Mouse (Mus musculus) frontal cortex, postnatal 10 days (tissue): Measurements from ENCODE around the gene Ccser2.
"Not testable (repeated sequence)": the region's sequence is repeated elsewhere in the genome, so short reads cannot be mapped to it uniquely, and the experiment has no call there.

Source experiments
- DNase-seq, 2 experiments: peaks; one replicate each; pipeline ENCODE4 v3.0.0; 2022; ENCODE audit warnings: low spot score in 2 of 2, mixed read lengths in 1 of 2

Ccser2 gene

GRCm38 (mm10) chr14:36968628-36969147 lies at the start of gene Ccser2:
TSS of gene Ccser2 (minus strand) at chr14:36968777.
- peak; percentile 94 to 97 for DNase-seq

DNA sequence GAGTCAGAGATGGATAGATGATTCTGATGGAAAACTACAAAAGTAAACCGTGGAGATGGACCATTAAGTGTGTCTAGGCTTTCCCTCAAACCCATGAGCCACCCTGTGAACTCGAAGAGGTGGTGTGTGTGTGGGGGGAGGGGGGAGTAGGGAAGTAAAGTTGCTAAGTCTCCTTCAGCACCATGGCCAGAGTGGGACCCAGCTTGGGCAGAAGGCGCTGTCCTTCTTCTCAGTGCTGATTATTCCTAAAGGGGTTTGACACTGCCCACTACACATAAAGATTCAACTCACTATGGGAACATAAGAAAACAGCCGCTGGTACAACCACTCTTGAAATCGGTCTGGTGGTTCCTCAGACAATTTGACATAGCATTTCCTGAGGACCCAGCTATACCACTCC lies 47.3 kb upstream of the Ccser2 start:
- DNase-seq: no peak

GRCm38 (mm10) chr14:37013644-37014043 lies 45.1 kb upstream of the Ccser2 start:
- peak in 1 of 2 experiments; percentile 25 for DNase-seq

- DNase-seq: no peak
Observed at GRCm38 (mm10) chr14:37009686-37010085, 41.1 kb upstream of the Ccser2 start.

GRCm38 (mm10) chr14:37006489-37006888 lies 37.9 kb upstream of the Ccser2 start:
- no peak for DNase-seq

- no peak for DNase-seq
Observed at GRCm38 (mm10) chr14:37005865-37006264, 37.3 kb upstream of the Ccser2 start.

- no peak for DNase-seq
Observed at GRCm38 (mm10) chr14:37003431-37004095, 35.0 kb upstream of the Ccser2 start.

DNA sequence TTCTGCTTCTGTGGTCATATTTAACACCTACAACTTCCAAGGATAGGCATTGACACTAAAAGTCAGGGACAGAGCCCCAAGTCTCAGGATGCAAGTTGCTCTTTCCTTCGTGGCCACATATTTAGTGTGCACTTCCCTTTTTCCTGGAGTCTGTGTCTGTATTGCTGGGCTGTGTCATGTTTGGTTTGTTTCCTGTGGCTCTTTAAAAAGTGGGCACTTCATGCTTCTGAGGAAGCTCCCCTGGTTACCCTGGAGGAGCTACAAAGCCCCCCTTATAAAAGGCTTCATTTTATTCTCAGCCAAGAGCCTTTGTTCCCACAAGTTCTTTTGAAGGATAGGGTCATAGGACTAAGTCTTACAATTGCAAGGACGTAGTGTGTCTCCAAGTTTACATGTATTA lies 34.3 kb upstream of the Ccser2 start:
- DNase-seq: no peak

GRCm38 (mm10) chr14:37000780-37001179 lies 32.2 kb upstream of the Ccser2 start:
- DNase-seq: not testable (repeated sequence)

- DNase-seq: no peak
Observed at GRCm38 (mm10) chr14:36989784-36990183, 21.2 kb upstream of the Ccser2 start.

DNA sequence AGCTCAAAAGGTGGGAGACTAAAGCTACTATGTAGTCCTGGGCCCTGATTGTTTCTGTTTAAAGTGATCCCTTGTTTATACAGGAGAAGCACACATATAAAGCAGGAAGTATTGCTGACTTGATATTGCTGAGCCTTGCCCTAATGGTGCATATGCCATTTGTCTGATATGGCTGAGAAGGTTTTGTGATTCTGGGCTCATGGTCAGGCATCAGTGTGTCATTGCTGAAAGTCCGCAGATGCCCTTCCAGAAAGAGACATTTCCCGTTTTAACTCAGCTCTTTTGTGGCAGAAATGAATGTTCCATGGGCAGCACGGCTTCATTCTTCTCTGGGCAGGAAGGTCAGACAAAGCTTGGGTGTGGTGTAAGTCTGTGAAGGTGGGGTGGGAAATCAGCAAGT lies 17.1 kb upstream of the Ccser2 start:
- DNase-seq: no peak

DNA sequence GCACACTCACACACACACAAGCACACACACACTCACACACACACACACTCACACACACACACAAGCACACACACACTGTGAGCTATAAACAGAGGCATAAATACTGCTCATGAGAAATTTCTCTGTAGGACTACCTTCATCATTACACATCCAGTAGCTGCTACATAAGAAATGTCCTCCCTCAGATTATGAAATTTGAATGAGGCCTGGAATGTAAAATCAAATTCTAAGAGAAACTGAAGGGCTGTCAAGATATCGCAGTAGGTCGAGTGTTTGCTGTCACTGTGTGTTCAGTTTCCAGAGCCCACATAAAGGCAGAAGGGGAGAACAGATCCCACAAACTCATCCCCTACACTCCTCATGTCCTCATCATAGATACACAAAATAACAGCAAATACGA lies 6.4 kb upstream of the Ccser2 start:
- no peak for DNase-seq

GRCm38 (mm10) chr14:36971211-36971610 lies 2.6 kb upstream of the Ccser2 start:
- no peak for DNase-seq

GRCm38 (mm10) chr14:36969861-36970420 lies 1.4 kb upstream of the Ccser2 start:
- no peak for DNase-seq

DNA sequence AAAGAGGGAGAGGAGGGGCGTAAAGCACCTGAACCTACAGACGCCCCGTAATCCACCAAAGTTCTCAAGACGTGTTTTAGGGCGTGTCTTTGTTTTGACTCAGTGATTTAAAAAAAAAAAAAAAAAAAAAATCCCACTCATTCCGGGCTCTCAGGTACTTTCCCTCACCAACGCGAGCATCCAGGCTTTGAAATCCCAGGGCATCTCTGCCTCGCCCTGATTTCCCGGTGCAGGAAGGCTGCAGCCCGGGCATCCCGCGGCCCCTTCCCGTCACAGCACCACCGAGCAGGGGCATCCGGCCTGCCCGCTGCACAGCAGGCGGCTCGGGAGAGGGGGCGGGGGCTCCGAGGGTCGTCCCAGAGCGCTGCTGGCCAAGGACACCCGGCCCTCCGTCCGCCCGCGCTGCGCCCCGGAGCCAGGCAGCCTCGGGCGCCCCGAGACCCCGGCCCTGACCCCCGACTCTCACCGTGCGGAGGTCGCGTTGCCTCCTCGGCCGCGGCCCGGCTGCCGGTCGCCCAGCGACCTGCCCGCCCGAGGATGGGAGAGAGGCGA lies 425 bp downstream of the Ccser2 start:
- DNase-seq: no peak

- no peak for DNase-seq
Observed at GRCm38 (mm10) chr14:36965421-36965820, 3.2 kb downstream of the Ccser2 start.

DNA sequence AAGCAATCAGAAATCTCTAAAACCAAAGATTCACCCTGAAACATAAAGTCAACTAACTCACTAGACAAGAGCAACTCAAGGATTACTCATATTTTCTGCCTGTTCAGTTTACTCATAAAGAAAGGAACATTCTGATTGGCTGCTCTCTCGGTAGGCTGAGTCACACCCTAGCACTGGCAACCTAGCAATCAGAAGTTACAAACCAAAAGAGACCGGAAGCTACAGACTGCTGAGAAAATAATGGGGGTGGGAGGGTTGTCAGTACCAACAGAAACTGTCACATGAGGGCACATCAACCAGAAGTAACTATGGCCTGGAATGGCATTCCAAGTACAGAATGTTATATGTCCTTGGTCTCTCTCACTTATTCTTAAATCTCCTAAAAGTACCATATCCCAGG lies 6.1 kb downstream of the Ccser2 start:
- no peak for DNase-seq

DNA sequence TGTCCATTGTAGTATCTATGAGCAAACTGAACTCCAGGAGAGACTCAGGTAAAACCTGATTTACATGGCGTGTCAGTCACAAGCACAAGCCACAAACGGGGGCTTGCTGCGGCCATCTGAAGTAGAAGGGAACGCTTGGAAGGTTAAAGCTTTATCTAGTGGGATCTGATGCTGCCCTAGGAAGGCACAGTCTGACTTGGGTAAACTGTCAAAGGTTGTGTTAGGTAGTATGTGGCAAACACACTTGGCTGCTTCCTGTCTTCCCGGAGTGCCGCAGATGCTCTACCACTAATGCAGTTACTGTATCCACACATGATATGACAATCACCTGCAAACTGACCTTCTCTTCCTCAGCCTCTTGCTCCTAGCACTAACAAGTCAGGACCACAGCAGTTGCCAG lies 10.9 kb downstream of the Ccser2 start:
- no peak for DNase-seq

GRCm38 (mm10) chr14:36957261-36957660 lies 11.3 kb downstream of the Ccser2 start:
- DNase-seq: no peak

- DNase-seq: no peak
Observed at GRCm38 (mm10) chr14:36956717-36957116, 11.9 kb downstream of the Ccser2 start.

DNA sequence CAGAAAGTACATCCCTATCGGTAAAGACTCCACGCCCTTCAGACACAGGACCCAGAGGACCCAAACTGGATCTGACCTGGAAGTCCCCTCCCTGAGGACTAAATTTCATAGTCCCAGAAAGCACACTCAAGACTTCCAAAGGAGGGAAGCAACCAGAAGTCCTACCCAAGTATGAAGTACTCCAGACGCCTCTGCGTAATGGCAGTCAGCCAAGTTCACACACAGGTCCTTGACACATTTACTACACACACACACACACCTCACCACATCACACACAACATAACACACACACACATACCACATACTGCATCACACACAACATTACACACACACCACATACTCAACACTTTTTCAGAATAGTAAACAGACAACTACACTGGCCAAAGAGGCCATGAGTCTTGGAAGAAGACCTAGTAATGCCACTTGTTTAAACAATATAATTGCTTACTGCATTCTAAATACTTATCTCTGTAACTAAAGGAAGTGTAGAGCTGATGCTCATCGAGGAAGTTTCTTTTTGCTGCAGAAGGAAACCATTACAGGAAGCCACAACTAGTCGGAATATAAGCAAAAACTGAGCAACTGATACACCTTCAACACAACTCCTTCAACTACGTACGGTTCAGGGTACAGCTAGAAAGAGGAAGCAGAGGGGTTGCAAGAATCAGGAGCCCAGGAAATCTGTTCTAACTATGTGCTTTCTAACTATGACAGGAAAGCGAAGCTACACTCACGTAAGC lies 15.7 kb downstream of the Ccser2 start:
- DNase-seq: no peak

- no peak for DNase-seq
Observed at GRCm38 (mm10) chr14:36952142-36952541, 16.4 kb downstream of the Ccser2 start.

GRCm38 (mm10) chr14:36942716-36943115 lies 25.9 kb downstream of the Ccser2 start:
- no peak for DNase-seq
